Mouse (Mus musculus): ENCODE results near the gene Trpm5. TPM values are rescaled to one million over a fixed set of nuclear protein-coding genes. Genes with fewer than 3 reads are reported as not detected.
A peak's percentile ranks its signal among the peaks of the same experiment; 100 is the strongest.

Trpm5 gene
- total and polyA plus RNA-seq, 2 experiments from 2014 or later, result 2.0 to 2.1 TPM

GRCm38 (mm10) chr7:143069751-143070400, 24.6 kb downstream of the Trpm5 start:
- 9% methylated on average over 30 of the region's 30 CpGs for WGBS
- ATAC-seq (no peak), DNase-seq (ENCODE audit: low spot score) (peak; percentile 22)
- Histone ChIP-seq H3K4me1 (ENCODE audit: insufficient read depth, low read length) (peaks cover 19% of the 10 kb centered on the region), H3K9me3 (ENCODE audit: low read length) (no peaks in the 10 kb centered on the region), H3K4me3 (ENCODE audit: low read length) (peak overlapping the region; percentile 87), H3K4me2 (ENCODE audit: low read depth, low read length) (peak overlapping the region; percentile 99), H3K27ac (peak overlapping the region; percentile 92), H3K36me3 (ENCODE audit: insufficient read depth, low read length) (peaks cover 26% of the 10 kb centered on the region; the same call in 1 of the 2 replicates), H3K9ac (replicated peaks; ENCODE audit: low read length) (peak overlapping the region; percentile 90), H3K27me3 (ENCODE audit: insufficient read depth, low read length) (no peaks in the 10 kb centered on the region)
- TF ChIP-seq CTCF (IDR thresholded peaks at IDR 0.05; ENCODE audit: low read depth), result no peak

DNA sequence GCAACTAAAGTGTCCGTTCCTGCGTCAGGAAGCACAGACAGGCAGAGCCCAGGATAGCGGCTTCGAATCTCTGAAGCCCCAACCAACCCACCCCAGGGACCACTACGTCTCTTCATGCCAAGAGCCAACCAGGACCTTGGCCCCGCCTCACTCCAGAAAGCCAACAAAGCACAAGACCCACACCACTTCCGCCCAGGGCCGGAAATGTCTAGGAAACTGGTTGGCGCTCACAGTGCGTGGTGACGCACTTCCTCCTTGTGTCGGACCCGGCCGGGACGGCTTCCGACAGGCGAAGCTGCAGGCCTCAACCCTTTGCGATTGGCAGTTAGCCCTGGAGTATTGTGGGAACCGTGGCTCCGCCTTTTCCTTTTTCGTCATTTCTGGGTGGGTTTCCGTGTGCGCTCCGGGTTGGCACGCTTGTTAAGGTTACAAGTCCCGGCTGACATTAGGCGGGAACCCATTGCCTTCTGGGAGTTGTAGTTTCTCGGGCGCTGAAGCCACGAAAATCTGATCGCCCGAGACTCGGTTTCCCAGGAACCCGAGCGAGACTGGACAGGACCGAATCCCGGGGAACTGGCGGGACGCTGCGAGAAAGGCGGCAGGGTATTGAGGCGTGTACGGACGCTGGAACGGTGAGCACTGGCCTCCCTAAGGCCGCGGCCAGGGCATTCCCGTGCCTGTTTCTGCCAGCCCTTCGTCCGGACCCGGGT, 25.4 kb downstream of the Trpm5 start, which contains the start of gene Tssc4:
Tssc4 (plus strand) TSS at position 368 of the 710 bp plus-strand sequence.
- Histone ChIP-seq H3K4me1 (ENCODE audit: insufficient read depth, low read length) (peaks cover 19% of the 10 kb centered on the region), H3K9me3 (ENCODE audit: low read length) (no peaks in the 10 kb centered on the region), H3K9ac (replicated peaks; ENCODE audit: low read length) (peak within 1 kb of the TSS; percentile 90), H3K27ac (peak within 1 kb of the TSS; percentile 92), H3K27me3 (ENCODE audit: insufficient read depth, low read length) (no peaks in the 10 kb centered on the region), H3K4me2 (ENCODE audit: low read depth, low read length) (peak within 1 kb of the TSS; percentile 99), H3K36me3 (ENCODE audit: insufficient read depth, low read length) (peaks cover 34% of the 10 kb centered on the region), H3K4me3 (ENCODE audit: low read length) (peak within 1 kb of the TSS; percentile 87)
- ATAC-seq, result peak; percentile 96
- TF ChIP-seq CTCF (IDR thresholded peaks at IDR 0.05; ENCODE audit: low read depth), result 0 out of 2 replicates have a peak, but pooled peaks have one; percentile 1
- WGBS, result under 1% methylated on average over 51 of the region's 51 CpGs
- DNase-seq (ENCODE audit: low spot score), result peak; percentile 100

GRCm38 (mm10) chr7:143068316-143068881, 26.0 kb downstream of the Trpm5 start:
- peak overlapping the region; percentile 92 for H3K27ac ChIP-seq
- H3K4me2 ChIP-seq (ENCODE audit: low read depth, low read length), result peak overlapping the region; percentile 51
- ATAC-seq (no peak), DNase-seq (ENCODE audit: low spot score) (peak; percentile 70)
- peak overlapping the region; percentile 87 for H3K4me3 ChIP-seq (ENCODE audit: low read length)
- H3K4me1 ChIP-seq (ENCODE audit: insufficient read depth, low read length), result peaks cover 19% of the 10 kb centered on the region
- H3K36me3 ChIP-seq (ENCODE audit: insufficient read depth, low read length), result peaks cover 41% of the 10 kb centered on the region
- H3K27me3 ChIP-seq (ENCODE audit: insufficient read depth, low read length), result no peaks in the 10 kb centered on the region
- H3K9me3 ChIP-seq (ENCODE audit: low read length), result no peaks in the 10 kb centered on the region
- WGBS, result 35% methylated on average over 13 of the region's 13 CpGs
- TF ChIP-seq CTCF (IDR thresholded peaks at IDR 0.05; ENCODE audit: low read depth), result peak; percentile 38; the same call in 1 of the 2 replicates
- peak overlapping the region; percentile 34; the same call in 1 of the 2 replicates for H3K9ac ChIP-seq (replicated peaks; ENCODE audit: low read length)

DNA sequence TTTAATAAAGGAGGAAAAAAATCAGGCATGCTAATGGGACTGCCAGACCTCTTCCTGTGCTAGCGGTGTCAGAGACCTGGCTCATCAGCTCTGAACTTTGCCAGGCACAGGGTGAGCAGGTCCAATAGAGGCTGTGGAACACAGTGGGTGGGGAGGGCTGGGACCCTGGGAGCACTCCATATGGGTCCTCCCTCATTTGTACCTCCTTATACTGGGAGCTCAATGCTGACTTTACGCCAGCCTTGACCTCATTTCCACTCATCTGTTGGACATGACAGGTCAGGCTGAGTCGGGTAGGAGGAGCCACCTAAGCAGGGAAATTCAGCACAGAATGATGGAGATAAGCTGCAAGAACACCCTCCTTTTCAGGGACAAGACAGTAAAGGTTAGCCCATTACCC, 26.5 kb downstream of the Trpm5 start:
- Histone ChIP-seq H3K9ac (replicated peaks; ENCODE audit: low read length) (peak overlapping the region; percentile 34; the same call in 1 of the 2 replicates), H3K27me3 (ENCODE audit: insufficient read depth, low read length) (no peaks in the 10 kb centered on the region), H3K4me3 (ENCODE audit: low read length) (no peak overlapping the region), H3K9me3 (ENCODE audit: low read length) (no peaks in the 10 kb centered on the region), H3K27ac (peak overlapping the region; percentile 92), H3K36me3 (ENCODE audit: insufficient read depth, low read length) (peaks cover 46% of the 10 kb centered on the region), H3K4me2 (ENCODE audit: low read depth, low read length) (peak overlapping the region; percentile 51), H3K4me1 (ENCODE audit: insufficient read depth, low read length) (peaks cover 19% of the 10 kb centered on the region)
- 72% methylated on average over 3 of the region's 3 CpGs for WGBS
- no peak for ATAC-seq
- no peak for TF ChIP-seq CTCF (IDR thresholded peaks at IDR 0.05; ENCODE audit: low read depth)
- DNase-seq (ENCODE audit: low spot score), result peak; percentile 18

GRCm38 (mm10) chr7:143067469-143067868, 27.0 kb downstream of the Trpm5 start:
- peaks cover 19% of the 10 kb centered on the region for H3K4me1 ChIP-seq (ENCODE audit: insufficient read depth, low read length)
- H3K9ac ChIP-seq (replicated peaks; ENCODE audit: low read length), result no peak overlapping the region
- no peak for TF ChIP-seq CTCF (IDR thresholded peaks at IDR 0.05; ENCODE audit: low read depth)
- ATAC-seq (no peak), DNase-seq (ENCODE audit: low spot score) (no peak)
- peak overlapping the region; percentile 92; the same call in 1 of the 2 replicates for H3K27ac ChIP-seq
- H3K4me3 ChIP-seq (ENCODE audit: low read length), result no peak overlapping the region
- no peak overlapping the region for H3K4me2 ChIP-seq (ENCODE audit: low read depth, low read length)
- 54% methylated on average over 2 of the region's 2 CpGs for WGBS
- H3K36me3 ChIP-seq (ENCODE audit: insufficient read depth, low read length), result peaks cover 48% of the 10 kb centered on the region
- no peaks in the 10 kb centered on the region for H3K27me3 ChIP-seq (ENCODE audit: insufficient read depth, low read length)
- H3K9me3 ChIP-seq (ENCODE audit: low read length), result no peaks in the 10 kb centered on the region

GRCm38 (mm10) chr7:143065692-143066091, 28.8 kb downstream of the Trpm5 start:
- H3K27me3 ChIP-seq (ENCODE audit: insufficient read depth, low read length), result no peaks in the 10 kb centered on the region
- peaks cover 48% of the 10 kb centered on the region for H3K36me3 ChIP-seq (ENCODE audit: insufficient read depth, low read length)
- TF ChIP-seq CTCF (IDR thresholded peaks at IDR 0.05; ENCODE audit: low read depth), result no peak
- no peak overlapping the region for H3K4me3 ChIP-seq (ENCODE audit: low read length)
- H3K27ac ChIP-seq, result no peak overlapping the region
- H3K4me2 ChIP-seq (ENCODE audit: low read depth, low read length), result no peak overlapping the region
- no peak overlapping the region for H3K9ac ChIP-seq (replicated peaks; ENCODE audit: low read length)
- ATAC-seq (no peak), DNase-seq (ENCODE audit: low spot score) (no peak)
- H3K9me3 ChIP-seq (ENCODE audit: low read length), result no peaks in the 10 kb centered on the region
- WGBS, result 97% methylated on average over 2 of the region's 2 CpGs
- H3K4me1 ChIP-seq (ENCODE audit: insufficient read depth, low read length), result peaks cover 16% of the 10 kb centered on the region
